Mouse (Mus musculus) liver, embryonic 13.5 days (tissue): Measurements from ENCODE around the gene Ptpdc1. TPM values are rescaled to one million over a fixed set of nuclear protein-coding genes. Genes with fewer than 3 reads are reported as not detected.

ENCODE experiments used
- ATAC-seq: fragments of 200-750 bp; cut with Nextera tagmentation; 2 replicates; pipeline ENCODE4 v1.8.0; 2017; ENCODE audit warnings: low read depth, mild to moderate bottlenecking, moderate number of reproducible peaks, moderate library complexity
- DNase-seq: peaks from one replicate; pipeline ENCODE4 v3.0.0; 2022
- H3K27ac ChIP-seq: fragments of 300-500 bp; sonication (generic); 2 replicates; pipeline ENCODE4 v1.5.1; 2015; ENCODE audit warnings: moderate library complexity, mild to moderate bottlenecking, inconsistent platforms
- H3K27me3 ChIP-seq: fragments of 300-500 bp; sonication (generic); 2 replicates; pipeline ENCODE4 v1.6.1; 2015; ENCODE audit warnings: mild to moderate bottlenecking, inconsistent platforms
- H3K36me3 ChIP-seq: fragments of 300-500 bp; sonication (generic); 2 replicates; pipeline ENCODE4 v1.6.1; 2015; ENCODE audit warnings: mild to moderate bottlenecking, inconsistent platforms
- H3K4me1 ChIP-seq: fragments of 300-500 bp; sonication (generic); replicated peaks from 2 replicates; pipeline ENCODE4 v1.6.1; 2015; ENCODE audit warnings: inconsistent platforms
- H3K4me2 ChIP-seq: fragments of 300-500 bp; sonication (generic); 2 replicates; pipeline ENCODE4 v1.6.1; 2015; ENCODE audit warnings: inconsistent platforms, mild to moderate bottlenecking, moderate library complexity
- H3K4me3 ChIP-seq: fragments of 300-500 bp; sonication (generic); replicated peaks from 2 replicates; pipeline ENCODE4 v1.5.1; 2015; ENCODE audit warnings: mild to moderate bottlenecking, inconsistent platforms
- H3K9ac ChIP-seq: fragments of 300-500 bp; sonication (generic); 2 replicates; pipeline ENCODE4 v1.6.1; 2015; ENCODE audit warnings: mild to moderate bottlenecking, inconsistent platforms
- H3K9me3 ChIP-seq: fragments of 300-500 bp; sonication (generic); replicated peaks from 2 replicates; pipeline ENCODE4 v1.6.1; 2016; ENCODE audit warnings: inconsistent platforms
- WGBS: fragments of 180-500 bp; shearing (Covaris S2); methylation state at CpG from one replicate; pipeline ENCODE4 v1.1.7; 2015; ENCODE audit not compliant: insufficient replicate concordance; 5-methylcytosine and 5-hydroxymethylcytosine counted together
- polyA plus RNA-seq: library from polyadenylated mRNA; unstranded; fragments of >200 nt; fragmentation: Nextera tagmentation; extraction: Ambion mirVana; gene quantifications from 2 replicates; pipeline ENCODE4 v1.2.1, GENCODE M21; 2015

Gene Ptpdc1
- polyA plus RNA-seq, 1 experiment from 2014 or later, result 0.53 TPM

DNA sequence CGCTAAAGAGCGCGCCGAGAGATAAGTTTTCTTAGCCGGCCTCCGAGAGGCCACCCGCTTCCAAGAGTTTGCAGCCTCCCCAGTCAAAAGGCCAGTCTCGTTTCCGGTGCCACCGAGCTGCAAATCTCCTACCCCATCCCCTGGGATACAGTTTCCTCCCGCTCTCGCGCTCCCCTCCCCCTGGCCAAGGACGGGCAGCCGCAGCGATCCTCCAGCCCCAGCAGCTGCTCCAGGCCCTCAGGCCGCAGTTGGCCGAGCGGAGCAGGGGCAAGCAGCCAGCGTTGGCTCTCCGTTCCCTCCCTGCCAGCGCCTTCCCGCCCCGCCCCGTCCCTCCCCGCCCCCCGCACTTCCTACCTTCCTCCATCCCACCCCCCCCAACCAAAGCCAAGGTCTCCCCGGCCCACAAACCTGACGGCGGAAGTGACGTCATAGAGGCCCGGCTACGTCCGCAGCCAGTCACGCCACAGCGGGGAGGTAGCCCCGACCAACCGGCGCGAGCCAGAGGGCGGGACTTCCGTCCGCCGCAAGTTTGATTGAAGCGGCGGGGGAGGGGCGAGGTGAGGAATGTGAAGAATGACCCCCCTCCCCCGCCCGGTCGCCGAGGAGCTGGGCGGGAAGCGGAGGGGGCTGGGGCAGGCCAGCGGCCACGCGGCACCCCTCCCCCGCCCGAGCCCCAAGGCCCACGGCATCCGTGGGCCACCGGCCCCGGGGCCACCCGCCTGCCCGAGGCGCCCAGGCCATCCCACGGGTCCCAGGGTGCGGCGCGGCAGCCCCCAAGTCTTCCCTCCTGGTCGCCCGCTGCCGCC is 79.8 kb downstream of the Ptpdc1 start:
- Histone ChIP-seq H3K4me2 (peak overlapping the region; percentile 74), H3K4me1 (peaks cover 40% of the 10 kb centered on the region), H3K36me3 (0 out of 2 replicates have a peak, but pooled peaks cover 4% of the 10 kb centered on the region), H3K9me3 (no peaks in the 10 kb centered on the region), H3K9ac (peak overlapping the region; percentile 99), H3K4me3 (peak overlapping the region; percentile 98), H3K27ac (peak overlapping the region; percentile 99), H3K27me3 (no peaks in the 10 kb centered on the region)
- DNase-seq, result peak; percentile 94
- WGBS, result under 1% methylated on average over 52 of the region's 72 CpGs
- peak; percentile 78 for ATAC-seq

DNA sequence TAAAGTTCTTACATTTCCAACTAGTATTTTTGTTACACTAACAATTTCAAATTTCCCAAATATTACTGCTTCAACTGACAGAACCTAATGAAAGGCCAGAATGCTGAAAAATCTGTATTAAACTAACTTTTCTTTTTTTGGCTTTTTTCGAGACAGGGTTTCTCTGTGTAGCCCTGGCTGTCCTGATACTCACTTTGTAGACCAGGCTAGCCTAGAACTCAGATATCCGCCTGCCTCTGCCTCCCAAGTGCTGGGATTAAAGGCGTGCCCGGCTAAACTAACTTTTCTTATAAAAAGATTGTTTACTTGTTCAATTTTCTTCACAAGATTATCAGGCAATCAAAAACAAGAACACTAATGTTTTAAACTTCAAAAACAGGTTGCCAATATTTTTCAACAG is 80.6 kb downstream of the Ptpdc1 start:
- 0 out of 2 replicates have a peak, but pooled peaks cover 4% of the 10 kb centered on the region for H3K36me3 ChIP-seq
- H3K9me3 ChIP-seq, result no peaks in the 10 kb centered on the region
- H3K9ac ChIP-seq, result peak overlapping the region; percentile 99
- peak overlapping the region; percentile 74 for H3K4me2 ChIP-seq
- peak overlapping the region; percentile 99 for H3K27ac ChIP-seq
- 16% methylated on average over 4 of the region's 4 CpGs for WGBS
- H3K27me3 ChIP-seq, result no peaks in the 10 kb centered on the region
- peaks cover 47% of the 10 kb centered on the region for H3K4me1 ChIP-seq
- ATAC-seq (no peak), DNase-seq (no peak)
- H3K4me3 ChIP-seq, result peak overlapping the region; percentile 98

DNA sequence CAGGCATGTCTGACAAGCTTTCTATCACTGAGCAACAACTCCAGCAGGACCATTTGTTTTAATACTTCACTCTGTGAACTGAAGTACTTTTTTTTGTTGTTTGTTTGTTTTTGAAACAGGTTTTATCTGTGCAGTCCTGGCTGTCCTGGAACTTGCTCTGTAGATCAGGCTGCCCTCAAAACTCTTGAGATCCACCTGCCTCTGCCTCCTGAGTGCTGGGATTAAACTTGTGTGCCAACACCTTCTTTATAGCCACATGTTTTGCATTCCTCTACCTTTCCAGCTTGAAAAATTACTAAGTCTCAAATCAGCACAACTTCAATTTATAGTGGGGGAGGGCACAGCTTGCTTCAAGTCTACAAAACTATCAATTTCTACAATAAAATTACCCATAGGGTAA is 81.1 kb downstream of the Ptpdc1 start:
- no peaks in the 10 kb centered on the region for H3K9me3 ChIP-seq
- H3K36me3 ChIP-seq, result 0 out of 2 replicates have a peak, but pooled peaks cover 4% of the 10 kb centered on the region
- H3K4me2 ChIP-seq, result peak overlapping the region; percentile 74
- H3K4me1 ChIP-seq, result peaks cover 51% of the 10 kb centered on the region
- peak overlapping the region; percentile 61 for H3K27ac ChIP-seq
- ATAC-seq (no peak), DNase-seq (no peak)
- no peaks in the 10 kb centered on the region for H3K27me3 ChIP-seq
- H3K9ac ChIP-seq, result peak overlapping the region; percentile 99
- H3K4me3 ChIP-seq, result peak overlapping the region; percentile 98

DNA sequence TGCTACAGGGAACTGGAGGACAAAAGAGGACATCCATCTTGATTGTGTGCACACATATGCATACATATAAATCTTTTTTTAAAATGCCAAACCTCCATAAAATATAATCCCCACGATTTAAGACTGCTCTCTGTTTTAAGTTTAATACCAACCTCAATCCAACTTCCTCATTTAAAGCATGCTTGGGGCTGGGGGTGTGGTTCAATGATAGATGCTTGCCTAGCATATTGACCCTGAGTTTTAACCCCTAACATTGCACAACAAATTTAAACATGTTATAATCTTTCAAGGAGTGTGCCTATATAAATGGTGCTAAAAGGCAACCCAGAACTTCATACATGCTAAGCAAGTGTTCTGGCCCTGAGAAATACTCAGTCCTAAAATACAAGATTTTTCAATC is 85.0 kb downstream of the Ptpdc1 start:
- no peaks in the 10 kb centered on the region for H3K9me3 ChIP-seq
- H3K27ac ChIP-seq, result no peak overlapping the region
- 11% methylated on average over 1 of the region's 1 CpGs for whole genome bisulfite sequencing
- no peak overlapping the region for H3K4me2 ChIP-seq
- H3K27me3 ChIP-seq, result no peaks in the 10 kb centered on the region
- no peak overlapping the region for H3K4me3 ChIP-seq
- DNase-seq (no peak), ATAC-seq (no peak)
- peaks cover 46% of the 10 kb centered on the region for H3K4me1 ChIP-seq
- H3K36me3 ChIP-seq, result peaks cover 16% of the 10 kb centered on the region
- no peak overlapping the region for H3K9ac ChIP-seq

DNA sequence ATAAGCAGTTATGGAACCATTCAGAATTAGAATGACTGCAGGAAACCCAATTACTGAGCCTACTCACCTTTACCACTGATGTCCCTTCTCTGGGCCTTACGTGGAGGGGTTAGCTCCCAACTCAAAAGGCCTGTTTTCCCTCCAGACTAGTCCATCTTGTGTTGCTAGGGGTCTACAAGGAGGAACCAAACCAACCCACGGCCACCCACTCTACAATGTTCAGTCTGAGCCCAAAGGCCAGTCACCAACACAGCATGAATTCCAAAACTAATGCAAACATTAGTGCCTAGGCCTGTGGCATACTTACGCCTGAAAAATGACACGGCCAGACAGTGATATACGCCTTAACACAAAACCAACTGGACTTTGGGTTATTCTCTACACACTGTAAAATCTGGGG is 92.0 kb downstream of the Ptpdc1 start:
- peaks cover 23% of the 10 kb centered on the region for H3K36me3 ChIP-seq
- ATAC-seq, result no peak
- no peak overlapping the region for H3K27ac ChIP-seq
- no peak overlapping the region for H3K4me3 ChIP-seq
- no peaks in the 10 kb centered on the region for H3K4me1 ChIP-seq
- WGBS, result 77% methylated on average over 5 of the region's 5 CpGs
- H3K27me3 ChIP-seq, result no peaks in the 10 kb centered on the region
- no peaks in the 10 kb centered on the region for H3K9me3 ChIP-seq
- DNase-seq, result no peak
- H3K9ac ChIP-seq, result no peak overlapping the region
- H3K4me2 ChIP-seq, result no peak overlapping the region

DNA sequence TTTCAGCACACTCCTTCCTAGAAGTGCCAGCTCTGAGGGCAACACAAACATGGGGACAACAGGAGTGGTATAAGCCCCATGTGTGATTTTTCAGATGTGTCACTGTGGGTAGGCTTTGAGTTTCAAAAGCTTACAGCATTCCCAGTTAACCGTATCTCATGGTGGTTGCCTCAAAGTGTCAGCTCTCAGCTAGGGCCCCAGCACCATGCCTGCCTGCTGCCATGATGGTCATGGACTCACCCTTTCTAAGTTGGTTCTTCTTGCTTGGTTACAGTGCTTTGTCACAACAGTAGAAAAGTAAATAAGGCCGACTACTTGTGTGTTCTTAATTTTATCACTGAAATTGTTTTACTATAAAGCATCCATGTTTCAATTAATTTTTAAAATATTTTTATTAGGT is 94.0 kb downstream of the Ptpdc1 start:
- Histone ChIP-seq H3K27me3 (no peaks in the 10 kb centered on the region), H3K36me3 (peaks cover 14% of the 10 kb centered on the region), H3K27ac (no peak overlapping the region), H3K4me3 (no peak overlapping the region), H3K9ac (no peak overlapping the region), H3K9me3 (no peaks in the 10 kb centered on the region), H3K4me1 (no peaks in the 10 kb centered on the region), H3K4me2 (no peak overlapping the region)
- 55% methylated on average over 2 of the region's 2 CpGs for WGBS
- DNase-seq (no peak), ATAC-seq (no peak)

DNA sequence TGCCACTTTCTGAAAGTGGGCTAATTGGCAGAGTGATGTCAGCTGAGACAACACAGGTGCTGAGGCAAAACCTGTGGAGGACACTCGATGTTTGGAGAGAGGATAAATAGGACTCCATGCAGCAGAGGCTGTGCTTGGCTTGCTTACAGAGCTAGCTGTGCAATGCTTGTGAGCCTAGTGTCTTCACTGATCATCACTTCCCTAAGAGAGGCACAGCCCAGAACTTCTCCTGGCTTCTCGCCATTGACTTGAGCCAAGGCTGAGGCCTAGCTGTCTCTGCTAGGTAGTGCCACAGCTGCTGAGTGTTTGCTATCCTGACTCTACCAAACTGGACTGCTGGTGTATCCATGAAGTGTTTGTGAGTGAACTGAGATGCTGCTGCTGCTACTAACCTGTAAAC is 94.8 kb downstream of the Ptpdc1 start:
- Histone ChIP-seq H3K27me3 (no peaks in the 10 kb centered on the region), H3K9ac (no peak overlapping the region), H3K4me1 (no peaks in the 10 kb centered on the region), H3K27ac (no peak overlapping the region), H3K36me3 (peaks cover 11% of the 10 kb centered on the region), H3K4me2 (no peak overlapping the region), H3K4me3 (no peak overlapping the region), H3K9me3 (no peaks in the 10 kb centered on the region)
- no peak for ATAC-seq
- DNase-seq, result no peak
- 54% methylated on average over 2 of the region's 2 CpGs for WGBS

DNA sequence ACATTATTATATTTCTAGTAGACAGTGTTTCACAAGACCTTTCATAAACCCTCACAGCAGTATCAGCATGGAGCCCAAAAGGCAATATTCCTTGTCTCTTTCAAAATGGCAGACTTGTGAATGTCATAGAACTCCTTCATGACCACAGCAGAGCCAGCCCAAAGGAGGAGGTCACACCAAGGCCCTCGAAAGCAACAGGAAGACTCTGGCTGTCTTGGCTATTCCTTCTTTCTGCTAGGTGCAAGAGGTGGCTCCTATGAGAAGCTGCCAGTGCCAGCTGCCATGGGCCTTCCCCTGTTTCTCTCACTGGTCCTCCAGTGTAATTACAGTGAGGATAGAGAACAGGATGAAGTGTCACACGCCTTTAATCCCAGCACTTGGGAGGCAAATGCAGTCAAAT is 96.4 kb downstream of the Ptpdc1 start:
- H3K4me2 ChIP-seq, result no peak overlapping the region
- no peaks in the 10 kb centered on the region; the same call in 1 of the 2 replicates for H3K27me3 ChIP-seq
- no peaks in the 10 kb centered on the region for H3K4me1 ChIP-seq
- 31% methylated on average over 2 of the region's 2 CpGs for WGBS
- H3K36me3 ChIP-seq, result peaks cover 2% of the 10 kb centered on the region; the same call in 1 of the 2 replicates
- H3K9ac ChIP-seq, result no peak overlapping the region
- DNase-seq (no peak), ATAC-seq (no peak)
- no peak overlapping the region for H3K4me3 ChIP-seq
- no peak overlapping the region for H3K27ac ChIP-seq
- H3K9me3 ChIP-seq, result no peaks in the 10 kb centered on the region

DNA sequence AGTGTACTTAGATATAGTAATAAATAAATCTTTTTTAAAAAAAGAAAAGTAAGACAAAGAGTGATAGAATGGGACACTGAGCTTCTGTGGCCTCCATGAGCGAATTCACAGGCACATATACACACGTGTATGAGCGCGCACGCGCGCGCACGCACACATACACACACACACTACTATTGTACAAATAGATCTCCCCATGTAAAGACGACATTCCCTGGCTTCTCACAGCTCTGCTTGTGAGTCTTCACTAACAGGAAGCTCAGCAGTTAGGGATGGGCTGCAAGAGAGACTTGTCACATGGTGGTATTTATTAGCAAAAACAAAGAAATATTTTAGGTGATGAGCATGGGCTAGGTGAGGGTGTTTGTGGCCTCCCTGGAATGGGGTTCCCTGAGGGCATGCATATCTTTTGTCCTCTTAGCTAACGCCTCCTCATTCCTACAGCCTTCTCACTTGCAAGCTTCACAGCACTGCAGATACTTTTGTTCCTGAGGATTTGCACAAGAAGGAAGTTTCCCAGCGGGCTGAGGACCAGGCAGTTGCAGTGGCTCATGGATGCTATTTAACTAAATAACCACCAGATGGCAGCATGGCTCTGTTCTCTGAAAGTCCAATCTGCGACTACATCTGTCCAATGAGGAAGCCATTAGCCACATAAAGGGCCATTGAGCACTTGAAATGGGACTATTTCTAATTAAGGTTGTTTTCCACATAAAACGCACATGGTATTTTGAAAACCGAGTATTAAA is 97.2 kb downstream of the Ptpdc1 start:
- ATAC-seq (no peak), DNase-seq (peak; percentile 28)
- WGBS, result 50% methylated on average over 15 of the region's 15 CpGs
- Histone ChIP-seq H3K9ac (no peak overlapping the region), H3K4me1 (no peaks in the 10 kb centered on the region), H3K36me3 (no peaks in the 10 kb centered on the region; the same call in 1 of the 2 replicates), H3K4me2 (no peak overlapping the region), H3K27me3 (no peaks in the 10 kb centered on the region; the same call in 1 of the 2 replicates), H3K9me3 (no peaks in the 10 kb centered on the region), H3K4me3 (no peak overlapping the region), H3K27ac (no peak overlapping the region)
